Mouse (Mus musculus): ENCODE data around the gene Gm12830. TPM values are rescaled to one million over a fixed set of nuclear protein-coding genes. Genes with fewer than 3 reads are reported as not detected.

Gm12830 gene
- polyA plus RNA-seq, 1 experiment: not detected

- H3K4me3 ChIP-seq (ENCODE audit: insufficient read depth, low read depth, low read length): no peak overlapping the region
- H3K4me1 ChIP-seq (ENCODE audit: control insufficient read depth, insufficient read depth, insufficient read length, low read length): no peaks in the 10 kb centered on the region
- no peak overlapping the region for H3K27ac ChIP-seq (replicated peaks; ENCODE audit: low read depth, low read length)
These were observed 2.4 kb upstream of the Gm12830 start for GRCm38 (mm10) chr4:114818963-114819702.

- Histone ChIP-seq H3K4me3 (ENCODE audit: insufficient read depth, low read depth, low read length) (no peak overlapping the region), H3K4me1 (ENCODE audit: control insufficient read depth, insufficient read depth, insufficient read length, low read length) (no peaks in the 10 kb centered on the region), H3K27ac (replicated peaks; ENCODE audit: low read depth, low read length) (no peak overlapping the region)
These were observed 13.5 kb downstream of the Gm12830 start for GRCm38 (mm10) chr4:114834770-114835581.

GRCm38 (mm10) chr4:114841336-114841920 is 19.9 kb downstream of the Gm12830 start:
- no peak overlapping the region for H3K27ac ChIP-seq (replicated peaks; ENCODE audit: low read depth, low read length)
- no peaks in the 10 kb centered on the region for H3K4me1 ChIP-seq (ENCODE audit: control insufficient read depth, insufficient read depth, insufficient read length, low read length)
- no peak overlapping the region for H3K4me3 ChIP-seq (ENCODE audit: insufficient read depth, low read depth, low read length)

- Histone ChIP-seq H3K27ac (replicated peaks; ENCODE audit: low read depth, low read length) (no peak overlapping the region), H3K4me3 (ENCODE audit: insufficient read depth, low read depth, low read length) (no peak overlapping the region), H3K4me1 (ENCODE audit: control insufficient read depth, insufficient read depth, insufficient read length, low read length) (no peaks in the 10 kb centered on the region)
These were observed 20.9 kb downstream of the Gm12830 start for GRCm38 (mm10) chr4:114842376-114842960.

GRCm38 (mm10) chr4:114843097-114843721 is 21.7 kb downstream of the Gm12830 start:
- no peaks in the 10 kb centered on the region for H3K4me1 ChIP-seq (ENCODE audit: control insufficient read depth, insufficient read depth, insufficient read length, low read length)
- no peak overlapping the region for H3K27ac ChIP-seq (replicated peaks; ENCODE audit: low read depth, low read length)
- no peak overlapping the region for H3K4me3 ChIP-seq (ENCODE audit: insufficient read depth, low read depth, low read length)

GRCm38 (mm10) chr4:114844600-114844999 is 23.1 kb downstream of the Gm12830 start:
- no peak overlapping the region for H3K27ac ChIP-seq (replicated peaks; ENCODE audit: low read depth, low read length)
- H3K4me3 ChIP-seq (ENCODE audit: insufficient read depth, low read depth, low read length): no peak overlapping the region
- no peaks in the 10 kb centered on the region for H3K4me1 ChIP-seq (ENCODE audit: control insufficient read depth, insufficient read depth, insufficient read length, low read length)

- H3K27ac ChIP-seq (replicated peaks; ENCODE audit: low read depth, low read length): no peak overlapping the region
- H3K4me1 ChIP-seq (ENCODE audit: control insufficient read depth, insufficient read depth, insufficient read length, low read length): no peaks in the 10 kb centered on the region
- H3K4me3 ChIP-seq (ENCODE audit: insufficient read depth, low read depth, low read length): no peak overlapping the region
These were observed 24.1 kb downstream of the Gm12830 start for GRCm38 (mm10) chr4:114845622-114846021.

- no peak overlapping the region for H3K27ac ChIP-seq (replicated peaks; ENCODE audit: low read depth, low read length)
- no peak overlapping the region for H3K4me3 ChIP-seq (ENCODE audit: insufficient read depth, low read depth, low read length)
- no peaks in the 10 kb centered on the region for H3K4me1 ChIP-seq (ENCODE audit: control insufficient read depth, insufficient read depth, insufficient read length, low read length)
These were observed 25.2 kb downstream of the Gm12830 start for GRCm38 (mm10) chr4:114846723-114847122.

- no peak overlapping the region for H3K27ac ChIP-seq (replicated peaks; ENCODE audit: low read depth, low read length)
These were observed 32.4 kb downstream of the Gm12830 start for GRCm38 (mm10) chr4:114853968-114854367.

GRCm38 (mm10) chr4:114858426-114858825 is 36.9 kb downstream of the Gm12830 start:
- H3K4me3 ChIP-seq (ENCODE audit: insufficient read depth, low read depth, low read length): no peak overlapping the region
- no peaks in the 10 kb centered on the region for H3K4me1 ChIP-seq (ENCODE audit: control insufficient read depth, insufficient read depth, insufficient read length, low read length)
- H3K27ac ChIP-seq (replicated peaks; ENCODE audit: low read depth, low read length): no peak overlapping the region

More at GRCm38 (mm10) chr4:114853968-114854367, 32.4 kb downstream of the Gm12830 start:
- Histone ChIP-seq H3K4me3 (ENCODE audit: insufficient read depth, low read depth, low read length) (no peak overlapping the region), H3K4me1 (ENCODE audit: control insufficient read depth, insufficient read depth, insufficient read length, low read length) (no peaks in the 10 kb centered on the region)

- H3K27ac ChIP-seq (replicated peaks; ENCODE audit: low read depth, low read length): no peak overlapping the region
- no peak overlapping the region for H3K4me3 ChIP-seq (ENCODE audit: insufficient read depth, low read depth, low read length)
- H3K4me1 ChIP-seq (ENCODE audit: control insufficient read depth, insufficient read depth, insufficient read length, low read length): no peaks in the 10 kb centered on the region
These were observed 41.6 kb downstream of the Gm12830 start for GRCm38 (mm10) chr4:114863166-114863565.

- Histone ChIP-seq H3K4me3 (ENCODE audit: insufficient read depth, low read depth, low read length) (no peak overlapping the region), H3K27ac (replicated peaks; ENCODE audit: low read depth, low read length) (no peak overlapping the region), H3K4me1 (ENCODE audit: control insufficient read depth, insufficient read depth, insufficient read length, low read length) (no peaks in the 10 kb centered on the region)
These were observed 48.4 kb downstream of the Gm12830 start for GRCm38 (mm10) chr4:114869765-114870490.

- no peaks in the 10 kb centered on the region for H3K4me1 ChIP-seq (ENCODE audit: control insufficient read depth, insufficient read depth, insufficient read length, low read length)
- H3K27ac ChIP-seq (replicated peaks; ENCODE audit: low read depth, low read length): no peak overlapping the region
- H3K4me3 ChIP-seq (ENCODE audit: insufficient read depth, low read depth, low read length): no peak overlapping the region
These were observed 55.0 kb downstream of the Gm12830 start for GRCm38 (mm10) chr4:114876441-114876972.

- Histone ChIP-seq H3K4me1 (ENCODE audit: control insufficient read depth, insufficient read depth, insufficient read length, low read length) (no peaks in the 10 kb centered on the region), H3K27ac (replicated peaks; ENCODE audit: low read depth, low read length) (no peak overlapping the region)
These were observed 60.7 kb downstream of the Gm12830 start for GRCm38 (mm10) chr4:114882232-114882631.

More at GRCm38 (mm10) chr4:114882232-114882631, 60.7 kb downstream of the Gm12830 start:
- no peak overlapping the region for H3K4me3 ChIP-seq (ENCODE audit: insufficient read depth, low read depth, low read length)
